Mouse (Mus musculus) olfactory bulb, adult 2 months (tissue): ENCODE measurements around the gene Erc2.

Source experiments
- CTCF ChIP-seq: fragments of 200-500 bp; IDR thresholded peaks from 2 replicates; pipeline ENCODE4 v1.5.1; 2012; ENCODE audit warnings: low read depth, mild to moderate bottlenecking, low read length, moderate library complexity; ENCODE audit not compliant: insufficient read depth
- POLR2A ChIP-seq: fragments of 200-500 bp; IDR thresholded peaks from 2 replicates; pipeline ENCODE4 v1.6.1; 2012; ENCODE audit warnings: mild to moderate bottlenecking, low read depth, low read length, moderate library complexity; ENCODE audit not compliant: insufficient read depth

DNA sequence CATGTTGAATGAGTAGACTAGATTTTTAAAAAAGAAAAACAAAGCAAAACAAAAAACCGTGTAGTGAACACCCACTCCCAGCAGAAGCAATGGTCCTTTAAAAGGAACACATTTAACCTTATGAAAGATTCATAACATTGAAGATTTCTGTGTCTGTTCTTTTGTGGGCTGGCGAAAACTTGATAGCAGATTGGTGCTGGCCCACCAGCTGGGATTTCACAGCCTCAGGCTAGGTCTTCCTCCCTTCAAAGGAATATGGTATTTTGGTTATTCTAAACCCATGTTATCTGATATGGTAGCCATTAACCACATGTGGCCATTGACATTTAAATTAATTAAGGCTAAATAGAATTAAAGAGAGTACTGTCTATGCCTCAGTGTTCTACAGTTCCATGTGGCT, 205.9 kb downstream of the Erc2 start:
- TF ChIP-seq CTCF (no peak), POLR2A (no peak)
